Mouse (Mus musculus) layer of hippocampus, postnatal 36 days (tissue): ENCODE data around the gene Kcnj6. TPM values are rescaled to one million over a fixed set of nuclear protein-coding genes. Genes with fewer than 3 reads are reported as not detected.

Experiments
- DNase-seq, 2 experiments: peaks; one replicate each; pipeline ENCODE4 v3.0.0; 2022
- microRNA-seq, 2 experiments: library from miRNA; unstranded; fragments of <30 nt; microRNA quantifications; one replicate each; pipeline ENCODE4 v1.2.0; 2021
- total RNA-seq, 2 experiments: library from RNA; stranded (reverse); gene quantifications; 2 replicates each; pipeline ENCODE4 v1.2.3; 2021

Gene Kcnj6
- total RNA-seq, 2 experiments from 2014 or later, result 121 to 135 TPM

DNA sequence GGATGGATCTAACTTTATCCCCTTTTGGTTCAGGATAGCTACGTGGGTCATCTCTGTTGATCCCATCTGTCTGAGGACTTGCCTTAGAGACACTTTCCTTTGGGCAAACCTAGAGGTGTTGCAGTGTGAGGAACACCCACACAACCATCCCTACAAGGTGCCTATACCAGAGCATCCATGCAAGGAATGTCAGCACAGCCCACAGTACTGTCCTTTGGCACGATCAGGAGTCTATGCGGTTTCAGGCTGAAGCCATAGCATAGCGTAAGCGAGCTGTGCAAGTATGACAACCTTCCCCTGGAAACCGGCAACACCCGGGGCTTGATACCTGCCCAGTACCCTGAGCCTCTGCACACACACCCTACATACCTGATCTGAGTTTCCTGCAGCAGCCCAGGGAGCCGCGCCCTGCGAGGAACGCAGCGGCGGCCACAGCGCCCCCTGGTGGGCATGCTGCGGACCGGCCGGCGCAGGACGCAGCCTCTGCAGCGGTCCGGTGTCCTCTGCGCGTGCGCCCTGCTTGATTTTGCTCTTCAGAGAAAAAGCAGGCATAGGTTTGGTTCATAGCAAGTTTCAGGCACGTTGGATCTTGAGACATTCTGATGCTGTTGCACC is 283.9 kb downstream of the Kcnj6 start:
- peak; percentile 79 to 81 for DNase-seq

DNA sequence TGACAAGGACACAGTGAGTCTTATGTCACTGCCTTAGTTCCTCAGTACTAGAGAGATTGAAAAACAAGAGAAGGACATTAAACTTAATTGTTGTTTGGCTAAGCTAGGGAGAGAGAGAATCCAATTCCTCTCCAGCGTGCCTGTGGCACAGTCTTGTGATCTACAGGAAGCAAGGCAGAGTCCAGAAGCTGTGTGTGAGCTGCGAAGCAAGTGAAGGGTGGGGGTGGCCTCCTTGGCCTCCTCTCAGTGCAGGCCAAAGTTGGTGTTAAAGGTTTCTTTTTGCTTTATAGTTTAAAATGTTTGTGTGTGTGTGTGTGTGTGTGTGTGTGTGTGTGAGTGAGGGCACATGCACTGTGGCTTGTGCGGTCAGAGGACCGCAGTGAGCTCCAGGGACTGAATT is 295.5 kb downstream of the Kcnj6 start:
- no peak for DNase-seq

DNA sequence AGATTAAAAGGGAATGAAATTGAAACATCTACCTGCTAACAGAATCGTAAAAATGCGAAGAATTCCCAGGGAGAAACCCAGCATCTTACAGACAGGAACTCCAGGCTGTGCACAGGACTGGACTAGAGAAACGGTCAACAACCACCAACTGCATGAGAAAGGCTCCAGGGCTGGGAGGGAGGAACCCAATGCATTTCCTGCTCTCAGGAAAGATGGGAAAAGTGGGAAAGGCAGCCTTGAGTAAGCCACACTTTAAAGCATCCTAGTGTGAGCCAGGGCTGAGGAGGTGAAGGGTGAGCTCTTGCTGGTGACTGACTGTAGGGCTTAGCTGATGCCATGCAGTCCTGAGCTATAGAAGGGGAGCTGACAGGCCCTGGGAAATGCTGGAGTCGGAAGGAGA is 296.4 kb downstream of the Kcnj6 start:
- no peak for DNase-seq

Small RNA genes lying within 50 kb of the gene (microRNA-seq; reads per million reads assigned to microRNA genes)
- gene Gm22745, result 0 reads per million in 2 experiments
